Mouse (Mus musculus) limb, embryonic 14.5 days (tissue): ENCODE data around the gene Cab39l. TPM values are rescaled to one million over a fixed set of nuclear protein-coding genes. Genes with fewer than 3 reads are reported as not detected.

Source experiments
- ATAC-seq: fragments of 200-750 bp; cut with Nextera tagmentation; 2 replicates; pipeline ENCODE4 v1.8.0; 2017; ENCODE audit warnings: low read depth, moderate number of reproducible peaks, moderate TSS enrichment; ENCODE audit not compliant: low FRiP score
- DNase-seq: peaks from one replicate; pipeline ENCODE4 v3.0.0-alpha.2; 2015; ENCODE audit warnings: low spot score
- H3K27ac ChIP-seq: fragments of 300-500 bp; sonication (generic); replicated peaks from 2 replicates; pipeline ENCODE4 v1.5.1; 2014; ENCODE audit warnings: low read depth, mild to moderate bottlenecking, low read length, moderate library complexity, mixed read lengths
- H3K27me3 ChIP-seq: fragments of 300-500 bp; sonication (generic); 2 replicates; pipeline ENCODE4 v1.6.1; 2014; ENCODE audit warnings: low read length, mixed read lengths; ENCODE audit not compliant: control insufficient read depth, insufficient read depth
- H3K36me3 ChIP-seq: fragments of 300-500 bp; sonication (generic); 2 replicates; pipeline ENCODE4 v1.6.1; 2014; ENCODE audit warnings: mild to moderate bottlenecking, low read length, moderate library complexity, mixed read lengths; ENCODE audit not compliant: control insufficient read depth, insufficient read depth
- H3K4me1 ChIP-seq: fragments of 300-500 bp; sonication (generic); 2 replicates; pipeline ENCODE4 v1.6.1; 2014; ENCODE audit warnings: antibody characterized with exemption, low read length, mixed read lengths; ENCODE audit not compliant: control insufficient read depth, insufficient read depth
- H3K4me2 ChIP-seq: fragments of 300-500 bp; sonication (generic); replicated peaks from 2 replicates; pipeline ENCODE4 v1.6.1; 2014; ENCODE audit warnings: low read depth, mild to moderate bottlenecking, low read length, moderate library complexity; ENCODE audit not compliant: severe bottlenecking
- H3K4me3 ChIP-seq: fragments of 300-500 bp; sonication (generic); replicated peaks from 2 replicates; pipeline ENCODE4 v1.5.1; 2014; ENCODE audit warnings: low read length
- H3K9ac ChIP-seq: fragments of 300-500 bp; sonication (generic); 2 replicates; pipeline ENCODE4 v1.6.1; 2014; ENCODE audit warnings: mild to moderate bottlenecking, low read depth, low read length, moderate library complexity; ENCODE audit not compliant: severe bottlenecking
- H3K9me3 ChIP-seq: fragments of 300-500 bp; sonication (generic); 2 replicates; pipeline ENCODE4 v1.6.1; 2016; ENCODE audit warnings: low read length; ENCODE audit not compliant: control insufficient read depth
- POLR2A ChIP-seq: fragments of 200-500 bp; IDR thresholded peaks from 2 replicates; pipeline ENCODE4 v1.8.0; 2012; ENCODE audit warnings: inconsistent platforms, mild to moderate bottlenecking, moderate library complexity, borderline replicate concordance; ENCODE audit not compliant: insufficient read depth, insufficient read length; ENCODE audit errors: extremely low read depth
- WGBS: fragments of 180-500 bp; shearing (Covaris S2); extraction: QIAGEN DNeasy Blood & Tissue Kit; methylation state at CpG from one replicate; pipeline ENCODE4 v1.1.7; 2014; 5-methylcytosine and 5-hydroxymethylcytosine counted together
- polyA plus RNA-seq, 2 experiments: library from polyadenylated mRNA; depleted of rRNA in 1 of 2; stranded (reverse) in 1 of 2; unstranded in 1 of 2; fragments of >200 nt; fragmentation: Nextera tagmentation in 1 of 2; extraction: Ambion mirVana in 1 of 2; gene quantifications; 2 replicates each; pipeline versions ENCODE4 v1.2.1 to v1.2.3; 2012 to 2014

The Cab39l gene
- polyA plus RNA-seq, 2 experiments: 17.4 to 40.3 TPM

DNA sequence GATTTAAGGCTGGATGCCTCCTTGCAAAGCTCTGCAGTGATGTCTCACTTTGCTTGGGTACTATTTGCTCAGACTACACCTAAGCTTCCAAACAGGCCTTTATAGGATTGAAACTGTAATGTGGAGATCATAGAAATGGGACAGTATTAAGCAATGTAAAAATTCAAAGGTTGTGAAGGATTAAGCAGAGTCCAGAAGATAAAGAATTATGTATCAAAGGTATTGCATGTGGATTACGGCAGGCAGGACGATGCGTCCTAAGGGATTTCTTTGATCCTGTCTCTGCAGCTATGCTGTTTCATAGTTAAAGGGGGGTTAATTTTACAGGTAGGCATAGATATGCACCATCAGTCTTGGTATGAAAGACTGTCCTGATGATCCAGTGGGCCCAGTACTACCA lies 151.8 kb downstream of the Cab39l start:
- Histone ChIP-seq H3K9me3 (no peaks in the 10 kb centered on the region), H3K9ac (no peak overlapping the region), H3K4me3 (no peak overlapping the region), H3K27ac (no peak overlapping the region), H3K4me2 (no peak overlapping the region), H3K36me3 (peaks cover 43% of the 10 kb centered on the region), H3K4me1 (peaks cover 4% of the 10 kb centered on the region), H3K27me3 (no peaks in the 10 kb centered on the region)
- ATAC-seq: no peak
- no peak for DNase-seq
- WGBS: 91% methylated on average over 3 of the region's 3 CpGs
- TF ChIP-seq POLR2A: no peak

DNA sequence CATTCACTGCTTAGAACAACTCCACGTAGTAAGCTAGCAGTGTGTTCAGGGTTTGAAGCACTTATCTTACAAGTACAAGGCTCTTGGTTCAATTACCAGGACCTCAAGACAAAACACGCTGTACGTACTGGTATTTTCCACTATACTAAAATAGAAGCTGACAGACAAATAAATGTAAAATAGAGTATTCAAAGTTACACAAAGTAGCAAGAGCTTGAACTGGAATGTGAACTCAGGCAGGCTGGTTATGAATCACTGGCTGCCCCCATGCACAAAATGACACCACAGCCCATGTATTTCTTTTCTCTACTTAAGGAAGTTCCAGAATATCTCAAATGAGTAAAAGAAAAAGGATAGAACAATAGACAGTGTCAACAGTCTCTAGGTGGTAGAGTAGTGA lies 154.2 kb downstream of the Cab39l start:
- Histone ChIP-seq H3K4me3 (no peak overlapping the region), H3K36me3 (peaks cover 22% of the 10 kb centered on the region), H3K9me3 (no peaks in the 10 kb centered on the region), H3K27ac (no peak overlapping the region), H3K4me2 (no peak overlapping the region), H3K9ac (no peak overlapping the region), H3K4me1 (peaks cover 7% of the 10 kb centered on the region), H3K27me3 (no peaks in the 10 kb centered on the region)
- DNase-seq (no peak), ATAC-seq (no peak)
- whole genome bisulfite sequencing: 93% methylated on average over 3 of the region's 3 CpGs
- TF ChIP-seq POLR2A: no peak

DNA sequence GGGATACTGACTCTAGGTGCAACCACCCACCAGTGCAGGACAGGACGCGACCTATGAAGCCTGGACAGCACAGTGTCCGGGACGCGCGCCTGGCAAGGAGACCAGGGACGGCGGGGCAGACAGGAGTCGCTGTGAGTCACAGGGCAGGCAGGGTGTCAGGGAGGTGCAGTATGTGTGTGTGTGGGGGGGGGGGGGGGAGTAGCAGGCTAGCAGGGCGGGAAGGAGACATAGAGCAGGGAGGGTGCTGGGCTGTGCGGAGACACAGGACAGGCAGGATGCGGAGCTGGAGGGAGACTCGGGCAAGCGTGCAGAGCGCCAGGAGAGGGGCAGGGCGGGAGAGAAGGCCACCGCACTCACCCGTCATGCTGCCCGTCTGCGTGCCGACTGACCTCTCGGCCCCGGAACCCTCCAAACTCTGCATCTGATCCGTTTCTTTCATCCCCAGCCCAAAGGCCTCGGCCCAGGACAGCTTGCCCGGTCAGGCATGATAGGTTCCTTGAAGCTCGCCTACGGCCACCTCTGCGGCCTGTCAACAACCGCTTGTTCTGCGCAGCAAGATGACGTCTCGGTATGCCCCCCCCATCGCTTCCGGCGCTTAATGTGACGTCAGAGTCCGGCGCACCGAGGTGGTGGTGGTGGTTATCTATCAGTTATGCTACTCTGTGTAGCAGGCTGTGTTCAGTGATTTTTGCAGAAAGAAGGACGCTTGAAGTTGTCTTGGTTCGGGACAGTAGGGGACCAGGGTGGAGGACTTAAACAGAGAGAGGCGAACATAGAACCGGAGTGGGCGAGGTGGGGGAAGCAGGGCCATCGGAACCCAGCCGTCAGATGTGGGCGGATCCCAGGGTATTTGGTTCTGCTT lies 156.9 kb downstream of the Cab39l start, which contains the start of gene Cdadc1:
Gene Cdadc1 (minus strand): TSS at position 562 of the 862 bp plus-strand sequence.
- TF ChIP-seq POLR2A: 0 out of 2 replicates have a peak, but pooled peaks have one; percentile 62
- Histone ChIP-seq H3K4me1 (peaks cover 7% of the 10 kb centered on the region), H3K27ac (peak within 1 kb of the TSS; percentile 45), H3K4me2 (peak within 1 kb of the TSS; percentile 72), H3K9me3 (no peaks in the 10 kb centered on the region), H3K4me3 (peak within 1 kb of the TSS; percentile 73), H3K36me3 (peaks cover 10% of the 10 kb centered on the region), H3K9ac (peak within 1 kb of the TSS; percentile 87), H3K27me3 (no peaks in the 10 kb centered on the region)
- ATAC-seq (peak; percentile 94), DNase-seq (peak; percentile 86)
- under 1% methylated on average over 37 of the region's 48 CpGs for WGBS

DNA sequence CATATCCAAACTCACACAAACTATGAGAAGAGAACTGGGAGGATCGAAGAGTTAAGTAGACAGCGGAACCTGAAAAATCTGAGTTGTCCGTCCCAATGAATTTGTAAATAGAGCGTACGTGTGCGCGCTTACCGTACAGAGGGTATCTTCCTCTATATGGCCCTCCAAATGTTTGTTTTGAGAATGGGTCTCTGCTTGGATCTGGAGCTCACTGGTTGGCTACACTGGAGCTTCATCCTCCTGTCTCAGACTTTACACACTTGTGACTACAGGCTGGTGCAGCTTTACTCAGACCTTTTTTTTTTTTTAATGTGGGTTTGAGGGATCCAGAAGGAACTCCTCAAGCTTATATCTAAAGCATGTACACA lies 157.5 kb downstream of the Cab39l start:
- TF ChIP-seq POLR2A: no peak
- H3K4me1 ChIP-seq: peaks cover 7% of the 10 kb centered on the region
- peak overlapping the region; percentile 73 for H3K4me3 ChIP-seq
- no peaks in the 10 kb centered on the region for H3K9me3 ChIP-seq
- no peaks in the 10 kb centered on the region for H3K27me3 ChIP-seq
- ATAC-seq (no peak), DNase-seq (no peak)
- H3K4me2 ChIP-seq: peak overlapping the region; percentile 72
- peaks cover 8% of the 10 kb centered on the region for H3K36me3 ChIP-seq
- peak overlapping the region; percentile 87 for H3K9ac ChIP-seq
- peak overlapping the region; percentile 45 for H3K27ac ChIP-seq
- 1% methylated on average over 8 of the region's 8 CpGs for WGBS

DNA sequence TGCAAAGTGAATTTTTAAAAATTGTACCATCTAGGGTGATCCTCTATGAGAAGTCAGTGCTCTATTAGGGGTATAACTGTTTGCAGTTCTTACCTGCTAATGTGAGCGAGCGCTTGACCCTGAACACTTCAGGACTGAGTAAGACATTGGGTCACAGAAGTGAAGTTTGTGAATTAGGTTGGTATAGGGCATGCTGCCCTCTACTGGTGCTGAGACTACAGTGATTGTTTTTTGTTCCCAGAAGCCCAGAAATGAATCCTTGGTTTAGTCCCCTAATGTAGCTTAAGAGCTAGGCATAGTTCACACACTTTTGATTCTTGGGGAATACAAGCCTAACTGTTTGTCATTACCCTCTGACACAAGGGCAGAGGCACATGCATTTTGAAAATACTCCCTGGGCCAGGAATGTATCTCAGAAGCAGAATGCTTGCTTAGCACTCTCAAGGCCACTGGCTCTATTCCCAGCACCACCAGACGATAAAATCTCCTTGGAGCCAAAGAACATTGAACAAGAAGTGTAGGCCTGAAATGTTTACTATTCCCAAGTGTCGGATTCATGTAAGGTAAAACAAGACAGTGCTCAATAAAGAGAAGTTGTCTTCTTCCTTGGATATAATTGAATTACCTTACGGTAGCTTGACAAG lies 163.4 kb downstream of the Cab39l start:
- DNase-seq (peak; percentile 51), ATAC-seq (no peak)
- H3K4me2 ChIP-seq: no peak overlapping the region
- H3K36me3 ChIP-seq: no peaks in the 10 kb centered on the region
- WGBS: 68% methylated on average over 5 of the region's 5 CpGs
- TF ChIP-seq POLR2A: no peak
- H3K27ac ChIP-seq: no peak overlapping the region
- H3K9me3 ChIP-seq: no peaks in the 10 kb centered on the region
- H3K27me3 ChIP-seq: no peaks in the 10 kb centered on the region
- H3K4me1 ChIP-seq: no peaks in the 10 kb centered on the region
- H3K4me3 ChIP-seq: no peak overlapping the region
- no peak overlapping the region for H3K9ac ChIP-seq
